Mouse (Mus musculus) adrenal gland, postnatal 0 days (tissue): ENCODE measurements around the gene Slc25a11. TPM values are rescaled to one million over a fixed set of nuclear protein-coding genes. Genes with fewer than 3 reads are reported as not detected.

Source experiments
- polyA plus RNA-seq: library from polyadenylated mRNA; unstranded; fragments of >200 nt; fragmentation: Nextera tagmentation; extraction: Ambion mirVana; gene quantifications from 2 replicates; pipeline ENCODE4 v1.2.1, GENCODE M21; 2015

Gene Slc25a11
- 105 and 154 TPM in 2 replicates for polyA plus RNA-seq

GRCm38 (mm10) chr11:70646691-70647650, at the start of gene Slc25a11, which contains the start of gene Rnf167:
Gene Slc25a11 (minus strand): TSS chr11:70647479.
Gene Rnf167 (plus strand): TSS chr11:70647235.

GRCm38 (mm10) chr11:70687601-70688199, 40.4 kb upstream of the Slc25a11 start, which contains the start of gene Camta2:
Gene Camta2 (minus strand): TSS chr11:70688105.

GRCm38 (mm10) chr11:70668771-70669505, 21.7 kb upstream of the Slc25a11 start, which contains the start of gene Spag7:
Gene Spag7 (minus strand): TSS chr11:70669416.

GRCm38 (mm10) chr11:70656964-70657363, 9.7 kb upstream of the Slc25a11 start, which contains the start of gene Eno3:
Gene Eno3 (plus strand): TSS chr11:70657202.

GRCm38 (mm10) chr11:70654198-70654922, 7.1 kb upstream of the Slc25a11 start, which contains the start of gene Pfn1:
Gene Pfn1 (minus strand): TSS chr11:70654644.

GRCm38 (mm10) chr11:70638714-70639278, 8.5 kb downstream of the Slc25a11 start, which contains the start of gene Gp1ba:
Gene Gp1ba (plus strand): TSS chr11:70639122.

GRCm38 (mm10) chr11:70619101-70619500, 28.2 kb downstream of the Slc25a11 start, which contains the start of gene Chrne:
Gene Chrne (minus strand): TSS chr11:70619216.

GRCm38 (mm10) chr11:70615516-70616093, 31.7 kb downstream of the Slc25a11 start, which contains the start of gene 4930544D05Rik:
Gene 4930544D05Rik (plus strand): TSS chr11:70615848.

Other genes starting within 250 kb of the Slc25a11 start
- 15.5 and 15.7 TPM in 2 replicates for gene Pelp1, start 237.4 kb downstream of the Slc25a11 start, polyA plus RNA-seq
- 14.6 and 17.0 TPM in 2 replicates for gene Arrb2, start 214.8 kb downstream of the Slc25a11 start, polyA plus RNA-seq
- 25.7 and 35.8 TPM in 2 replicates for gene Med11, start 195.6 kb downstream of the Slc25a11 start, polyA plus RNA-seq
- gene Zmynd15, start 188.0 kb downstream of the Slc25a11 start, polyA plus RNA-seq = 0.68 and 1.1 TPM in 2 replicates
- gene Cxcl16, start 187.5 kb downstream of the Slc25a11 start, polyA plus RNA-seq = 12.3 and 15.6 TPM in 2 replicates
- 3.7 and 10.0 TPM in 2 replicates for gene Tm4sf5, start 142.2 kb downstream of the Slc25a11 start, polyA plus RNA-seq
- 0.63 and 1.1 TPM in 2 replicates for gene Vmo1, start 132.9 kb downstream of the Slc25a11 start, polyA plus RNA-seq
- 0.61 and 1.6 TPM in 2 replicates for gene Gltpd2, start 128.3 kb downstream of the Slc25a11 start, polyA plus RNA-seq
- 682 and 707 TPM in 2 replicates for gene Psmb6, start 122.1 kb downstream of the Slc25a11 start, polyA plus RNA-seq
- gene Gm40193, start 114.5 kb downstream of the Slc25a11 start, polyA plus RNA-seq = not detected in 2 replicates
- 5.9 and 7.8 TPM in 2 replicates for gene Pld2, start 107.4 kb downstream of the Slc25a11 start, polyA plus RNA-seq
- gene Mink1, start 84.6 kb downstream of the Slc25a11 start, polyA plus RNA-seq = 8.4 and 8.8 TPM in 2 replicates
- not detected in 2 replicates for gene 4930544D05Rik, start 31.6 kb downstream of the Slc25a11 start, polyA plus RNA-seq
- 0.30 TPM in 1 of 2 replicates, not detected in the other for gene Chrne, start 28.3 kb downstream of the Slc25a11 start, polyA plus RNA-seq
- gene Gp1ba, start 8.4 kb downstream of the Slc25a11 start, polyA plus RNA-seq = 0.19 and 0.47 TPM in 2 replicates
- gene Rnf167, start 244 bp downstream of the Slc25a11 start, polyA plus RNA-seq = 69.6 and 99.5 TPM in 2 replicates
- gene Pfn1, start 7.2 kb upstream of the Slc25a11 start, polyA plus RNA-seq = 1,006 and 1,381 TPM in 2 replicates
- 14.3 and 21.6 TPM in 2 replicates for gene Eno3, start 9.7 kb upstream of the Slc25a11 start, polyA plus RNA-seq
- gene Spag7, start 21.9 kb upstream of the Slc25a11 start, polyA plus RNA-seq = 91.7 and 114 TPM in 2 replicates
- gene Camta2, start 40.6 kb upstream of the Slc25a11 start, polyA plus RNA-seq = 8.7 and 12.8 TPM in 2 replicates
- 7.0 and 12.5 TPM in 2 replicates for gene Inca1, start 52.7 kb upstream of the Slc25a11 start, polyA plus RNA-seq
- gene Kif1c, start 53.1 kb upstream of the Slc25a11 start, polyA plus RNA-seq = 2.4 and 3.8 TPM in 2 replicates
- 4.8 and 7.6 TPM in 2 replicates for gene Zfp3, start 116.7 kb upstream of the Slc25a11 start, polyA plus RNA-seq
- 0.41 and 0.43 TPM in 2 replicates for gene Scimp, start 165.1 kb upstream of the Slc25a11 start, polyA plus RNA-seq
- 39.8 and 75.7 TPM in 2 replicates for gene Rabep1, start 197.3 kb upstream of the Slc25a11 start, polyA plus RNA-seq